In genomic region chr5:137501709-137502666, GRCm38 (mm10) we compare ENCODE assay signal across 1 mouse cellular context.
TF ChIP-seq lines count a peak whose summit lies in the region.

Gene Pop7, minus strand, starts transcription at chr5:137502518.

TF ChIP-seq in CH12.LX, 34 proteins besides CTCF, POLR2A, EP300 and RAD21 (continued from another document):
- TF ChIP-seq PAX5 (IDR thresholded peaks at IDR 0.05; ENCODE audit: low read length) = no peak
- TF ChIP-seq SMC3 (IDR thresholded peaks at IDR 0.05; ENCODE audit: low read depth, low read length) = peak; percentile 44; the same call in 1 of the 2 replicates
- peak; percentile 91 for TF ChIP-seq HCFC1 (IDR thresholded peaks at IDR 0.05; ENCODE audit: low read depth, low read length)
- TF ChIP-seq JUN (IDR thresholded peaks at IDR 0.05; ENCODE audit: insufficient read depth, low read depth, low read length) = no peak
- TF ChIP-seq POLR2AphosphoS2 (IDR thresholded peaks at IDR 0.05; ENCODE audit: low read depth, low read length) = no peak
- TF ChIP-seq CHD1 (IDR thresholded peaks at IDR 0.05; ENCODE audit: low read depth, low read length) = 0 out of 2 replicates have a peak, but pooled peaks have one; percentile 16
